Mouse (Mus musculus): ENCODE data around the gene Prdx1. TPM values are rescaled to one million over a fixed set of nuclear protein-coding genes. Genes with fewer than 3 reads are reported as not detected.

Gene Prdx1
- 1,053 and 1,174 TPM in 2 replicates for polyA plus RNA-seq (2015; fragmentation: Nextera tagmentation; extraction: Ambion mirVana)

- peak within 1 kb of the TSS; percentile 99 for H3K27ac ChIP-seq (replicated peaks)
- under 1% methylated on average over 56 of the region's 56 CpGs for WGBS
- ATAC-seq (ENCODE audit: insufficient number of reproducible peaks, low FRiP score, low TSS enrichment, low read depth) = peak; percentile 96
- H3K4me3 ChIP-seq (replicated peaks) = peak within 1 kb of the TSS; percentile 87
- H3K9ac ChIP-seq = peak within 1 kb of the TSS; percentile 69
- peak within 1 kb of the TSS; percentile 63 for H3K4me2 ChIP-seq (replicated peaks)
- H3K4me1 ChIP-seq = peaks cover 19% of the 10 kb centered on the region
- no peaks in the 10 kb centered on the region for H3K27me3 ChIP-seq
- H3K36me3 ChIP-seq = peaks cover 24% of the 10 kb centered on the region
- no peaks in the 10 kb centered on the region for H3K9me3 ChIP-seq (replicated peaks)
Observed at GRCm38 (mm10) chr4:116685402-116686061, at the start of gene Prdx1. Gene Prdx1, plus strand, starts transcription at chr4:116685544.

DNA sequence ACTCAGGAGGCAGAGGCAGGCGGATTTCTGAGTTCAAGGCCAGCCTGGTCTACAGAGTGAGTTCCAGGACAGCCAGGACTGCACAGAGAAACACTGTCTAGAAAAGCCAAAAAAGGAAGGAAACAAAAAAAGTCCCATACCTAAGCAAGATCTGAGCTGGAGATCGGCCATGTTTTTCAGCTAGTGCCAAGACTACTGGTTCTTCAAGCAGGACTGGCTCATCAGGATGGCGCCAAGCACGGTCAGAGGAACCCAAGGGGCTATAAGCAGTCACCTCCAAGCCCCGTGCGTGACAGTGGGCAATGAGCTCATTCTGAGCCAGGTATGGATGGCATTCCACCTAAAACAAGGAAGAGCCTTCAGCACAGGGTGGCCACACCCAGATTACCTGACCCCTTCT lies 46.5 kb upstream of the Prdx1 start:
- no peak for ATAC-seq (ENCODE audit: insufficient number of reproducible peaks, low FRiP score, low TSS enrichment, low read depth)
- H3K36me3 ChIP-seq = peaks cover 93% of the 10 kb centered on the region
- 91% methylated on average over 6 of the region's 6 CpGs for WGBS

DNA sequence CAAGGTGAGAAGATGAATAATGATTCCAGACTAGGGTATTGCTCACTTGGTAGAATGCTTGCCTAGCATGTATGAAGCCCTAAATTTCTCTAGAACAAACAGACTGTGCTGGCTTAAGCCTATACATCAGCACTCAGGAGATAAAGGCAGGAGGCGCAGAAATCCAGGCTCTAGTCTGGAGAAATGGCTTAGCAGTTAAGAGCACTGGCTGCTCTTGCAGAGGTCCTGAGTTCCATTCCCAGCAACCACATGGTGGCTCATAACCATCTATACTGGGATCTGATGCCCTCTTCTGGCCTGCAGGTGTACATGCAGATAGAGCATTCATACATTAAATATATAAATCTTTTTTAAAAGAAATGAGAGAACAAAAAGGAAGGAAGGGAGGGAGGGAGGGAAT lies 43.3 kb upstream of the Prdx1 start:
- ATAC-seq (ENCODE audit: insufficient number of reproducible peaks, low FRiP score, low TSS enrichment, low read depth) = no peak
- H3K9ac ChIP-seq = no peak overlapping the region
- H3K4me1 ChIP-seq = 0 out of 2 replicates have a peak, but pooled peaks cover 8% of the 10 kb centered on the region
- H3K4me3 ChIP-seq (replicated peaks) = no peak overlapping the region
- WGBS = 93% methylated on average over 1 of the region's 1 CpGs
- H3K27me3 ChIP-seq = no peaks in the 10 kb centered on the region
- no peak overlapping the region for H3K4me2 ChIP-seq (replicated peaks)
- peaks cover 70% of the 10 kb centered on the region for H3K36me3 ChIP-seq
- H3K9me3 ChIP-seq (replicated peaks) = no peaks in the 10 kb centered on the region
- H3K27ac ChIP-seq (replicated peaks) = no peak overlapping the region

More for the DNA sequence above, 46.5 kb upstream of the Prdx1 start:
- Histone ChIP-seq H3K4me2 (replicated peaks) (no peak overlapping the region), H3K4me3 (replicated peaks) (no peak overlapping the region), H3K4me1 (no peaks in the 10 kb centered on the region), H3K9me3 (replicated peaks) (no peaks in the 10 kb centered on the region), H3K27me3 (no peaks in the 10 kb centered on the region), H3K27ac (replicated peaks) (no peak overlapping the region), H3K9ac (no peak overlapping the region)

GRCm38 (mm10) chr4:116644326-116644725 lies 41.0 kb upstream of the Prdx1 start:
- Histone ChIP-seq H3K27me3 (no peaks in the 10 kb centered on the region), H3K4me1 (peaks cover 22% of the 10 kb centered on the region), H3K9ac (no peak overlapping the region), H3K4me2 (replicated peaks) (no peak overlapping the region), H3K27ac (replicated peaks) (no peak overlapping the region), H3K36me3 (peaks cover 56% of the 10 kb centered on the region), H3K4me3 (replicated peaks) (no peak overlapping the region), H3K9me3 (replicated peaks) (no peaks in the 10 kb centered on the region)
- ATAC-seq (ENCODE audit: insufficient number of reproducible peaks, low FRiP score, low TSS enrichment, low read depth) = no peak
- 43% methylated on average over 6 of the region's 6 CpGs for WGBS

- Histone ChIP-seq H3K27me3 (no peaks in the 10 kb centered on the region), H3K4me3 (replicated peaks) (no peak overlapping the region), H3K36me3 (peaks cover 49% of the 10 kb centered on the region), H3K27ac (replicated peaks) (no peak overlapping the region), H3K4me2 (replicated peaks) (no peak overlapping the region), H3K4me1 (peaks cover 33% of the 10 kb centered on the region), H3K9ac (no peak overlapping the region), H3K9me3 (replicated peaks) (no peaks in the 10 kb centered on the region)
- 85% methylated on average over 7 of the region's 7 CpGs for WGBS
- ATAC-seq (ENCODE audit: insufficient number of reproducible peaks, low FRiP score, low TSS enrichment, low read depth) = no peak
Observed at GRCm38 (mm10) chr4:116645624-116646023, 39.7 kb upstream of the Prdx1 start.

DNA sequence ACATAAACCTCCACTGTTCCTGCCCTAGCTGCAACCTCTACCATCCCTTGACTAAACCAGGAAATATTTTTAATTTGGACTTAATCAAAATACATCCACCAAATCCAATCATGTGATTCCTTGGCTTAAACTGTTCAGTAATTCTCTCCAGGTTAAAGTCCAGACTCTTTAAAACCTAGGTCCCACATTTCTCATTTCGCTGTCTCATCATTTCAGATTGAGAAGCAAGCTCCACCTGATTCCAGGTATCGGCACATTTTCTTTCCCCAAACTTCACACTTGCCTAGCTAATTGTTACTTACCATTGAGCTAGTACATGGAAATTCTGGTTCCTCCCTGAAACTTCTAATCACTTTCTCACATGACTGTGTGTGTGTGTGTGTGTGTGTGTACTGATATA lies 35.9 kb upstream of the Prdx1 start:
- no peak for ATAC-seq (ENCODE audit: insufficient number of reproducible peaks, low FRiP score, low TSS enrichment, low read depth)
- no peak overlapping the region for H3K9ac ChIP-seq
- H3K27ac ChIP-seq (replicated peaks) = no peak overlapping the region
- peaks cover 19% of the 10 kb centered on the region for H3K36me3 ChIP-seq
- H3K4me3 ChIP-seq (replicated peaks) = peak overlapping the region; percentile 87
- peaks cover 38% of the 10 kb centered on the region for H3K4me1 ChIP-seq
- no peaks in the 10 kb centered on the region for H3K9me3 ChIP-seq (replicated peaks)
- H3K4me2 ChIP-seq (replicated peaks) = peak overlapping the region; percentile 68
- no peaks in the 10 kb centered on the region for H3K27me3 ChIP-seq
- 100% methylated on average over 2 of the region's 2 CpGs for WGBS

- peak overlapping the region; percentile 95 for H3K9ac ChIP-seq
- H3K9me3 ChIP-seq (replicated peaks) = no peaks in the 10 kb centered on the region
- H3K4me1 ChIP-seq = peaks cover 34% of the 10 kb centered on the region
- no peak for ATAC-seq (ENCODE audit: insufficient number of reproducible peaks, low FRiP score, low TSS enrichment, low read depth)
- WGBS = 35% methylated on average over 5 of the region's 5 CpGs
- H3K27me3 ChIP-seq = no peaks in the 10 kb centered on the region
- H3K27ac ChIP-seq (replicated peaks) = peak overlapping the region; percentile 96; the same call in 1 of the 2 replicates
- peaks cover 15% of the 10 kb centered on the region for H3K36me3 ChIP-seq
- peak overlapping the region; percentile 87 for H3K4me3 ChIP-seq (replicated peaks)
- peak overlapping the region; percentile 68 for H3K4me2 ChIP-seq (replicated peaks)
Observed at GRCm38 (mm10) chr4:116650365-116650764, 35.0 kb upstream of the Prdx1 start.

- no peaks in the 10 kb centered on the region for H3K27me3 ChIP-seq
- H3K27ac ChIP-seq (replicated peaks) = peak within 1 kb of the TSS; percentile 96
- peak within 1 kb of the TSS; percentile 95 for H3K9ac ChIP-seq
- H3K9me3 ChIP-seq (replicated peaks) = no peaks in the 10 kb centered on the region
- under 1% methylated on average over 39 of the region's 39 CpGs for WGBS
- H3K36me3 ChIP-seq = peaks cover 9% of the 10 kb centered on the region; the same call in 1 of the 2 replicates
- H3K4me1 ChIP-seq = peaks cover 34% of the 10 kb centered on the region
- H3K4me2 ChIP-seq (replicated peaks) = peak within 1 kb of the TSS; percentile 68
- H3K4me3 ChIP-seq (replicated peaks) = peak within 1 kb of the TSS; percentile 87
- ATAC-seq (ENCODE audit: insufficient number of reproducible peaks, low FRiP score, low TSS enrichment, low read depth) = peak; percentile 99
Observed at GRCm38 (mm10) chr4:116650924-116651796, 34.2 kb upstream of the Prdx1 start, which contains the start of gene Akr1a1. Gene Akr1a1, minus strand, starts transcription at chr4:116651680.

DNA sequence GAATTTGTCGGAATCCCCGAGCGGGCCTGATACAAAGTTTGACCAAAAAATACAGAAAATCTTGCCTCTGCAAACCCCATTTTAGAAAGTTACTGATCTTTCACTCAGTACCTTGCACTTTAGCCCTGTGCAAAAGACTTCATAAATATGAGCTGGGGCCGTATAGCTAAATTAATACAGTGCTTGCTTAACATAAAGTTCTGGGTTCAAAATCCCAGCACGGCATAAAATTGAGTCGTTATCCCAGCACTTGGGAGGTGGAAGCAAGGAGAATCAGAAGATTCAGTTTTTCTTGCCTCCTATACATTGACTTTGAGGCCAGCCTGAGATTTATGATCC lies 33.6 kb upstream of the Prdx1 start:
- Histone ChIP-seq H3K9me3 (replicated peaks) (no peaks in the 10 kb centered on the region), H3K27ac (replicated peaks) (peak overlapping the region; percentile 96)

DNA sequence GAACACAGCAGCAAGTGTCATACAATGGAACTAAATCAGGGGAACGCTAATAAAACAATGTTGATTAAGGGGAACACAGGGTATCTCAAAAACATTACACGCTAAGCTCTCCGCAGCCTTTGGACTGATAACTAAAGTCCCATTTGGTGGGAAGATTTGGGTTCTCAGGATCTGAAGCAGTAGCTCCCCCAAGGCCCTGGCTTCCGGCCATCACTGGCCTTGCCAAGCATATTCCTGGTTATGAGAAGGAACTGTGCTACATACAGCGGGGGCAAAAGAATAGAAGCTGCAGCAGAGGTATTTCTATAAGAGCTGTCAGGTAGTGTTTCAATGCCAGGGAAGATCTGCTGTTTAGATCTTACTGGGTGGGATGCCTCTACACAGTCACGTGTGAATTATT lies 32.1 kb upstream of the Prdx1 start:
- no peak overlapping the region for H3K4me3 ChIP-seq (replicated peaks)
- H3K36me3 ChIP-seq = peaks cover 9% of the 10 kb centered on the region; the same call in 1 of the 2 replicates
- 92% methylated on average over 6 of the region's 6 CpGs for WGBS
- no peaks in the 10 kb centered on the region for H3K9me3 ChIP-seq (replicated peaks)
- H3K27me3 ChIP-seq = no peaks in the 10 kb centered on the region
- no peak overlapping the region for H3K9ac ChIP-seq
- no peak for ATAC-seq (ENCODE audit: insufficient number of reproducible peaks, low FRiP score, low TSS enrichment, low read depth)
- H3K4me1 ChIP-seq = peaks cover 21% of the 10 kb centered on the region
- H3K4me2 ChIP-seq (replicated peaks) = no peak overlapping the region
- H3K27ac ChIP-seq (replicated peaks) = no peak overlapping the region

More for the DNA sequence above, 33.6 kb upstream of the Prdx1 start:
- no peaks in the 10 kb centered on the region for H3K27me3 ChIP-seq
- H3K4me3 ChIP-seq (replicated peaks) = peak overlapping the region; percentile 87
- peak overlapping the region; percentile 68 for H3K4me2 ChIP-seq (replicated peaks)
- peaks cover 9% of the 10 kb centered on the region; the same call in 1 of the 2 replicates for H3K36me3 ChIP-seq
- peak overlapping the region; percentile 95 for H3K9ac ChIP-seq
- 9% methylated on average over 6 of the region's 6 CpGs for WGBS
- no peak for ATAC-seq (ENCODE audit: insufficient number of reproducible peaks, low FRiP score, low TSS enrichment, low read depth)
- H3K4me1 ChIP-seq = peaks cover 31% of the 10 kb centered on the region

GRCm38 (mm10) chr4:116655100-116655499 lies 30.2 kb upstream of the Prdx1 start:
- Histone ChIP-seq H3K27ac (replicated peaks) (no peak overlapping the region), H3K4me1 (peaks cover 8% of the 10 kb centered on the region), H3K9me3 (replicated peaks) (no peaks in the 10 kb centered on the region), H3K9ac (no peak overlapping the region), H3K4me3 (replicated peaks) (no peak overlapping the region), H3K4me2 (replicated peaks) (no peak overlapping the region), H3K27me3 (no peaks in the 10 kb centered on the region), H3K36me3 (no peaks in the 10 kb centered on the region)
- 56% methylated on average over 2 of the region's 2 CpGs for WGBS
- ATAC-seq (ENCODE audit: insufficient number of reproducible peaks, low FRiP score, low TSS enrichment, low read depth) = no peak
